Mouse (Mus musculus) ES-Bruce4 (cell line): ENCODE measurements around the gene Cyp26b1.

Experiments
- CTCF ChIP-seq: IDR thresholded peaks from one replicate; pipeline ENCODE4 v1.8.1; 2011; ENCODE audit warnings: low read depth, low read length
- EP300 ChIP-seq: IDR thresholded peaks from 2 replicates; pipeline ENCODE4 v1.6.1; 2011; ENCODE audit warnings: low read depth, low read length; ENCODE audit not compliant: insufficient read depth

GRCm38 (mm10) chr6:84616586-84616985 lies 22.9 kb upstream of the Cyp26b1 start:
- TF ChIP-seq EP300 (no peak), CTCF (no peak)
